Mouse (Mus musculus) spleen, adult 2 months (tissue): ENCODE data around the gene Tcf7l1. TPM values are rescaled to one million over a fixed set of nuclear protein-coding genes. Genes with fewer than 3 reads are reported as not detected.

Experiments used
- DNase-seq, 2 experiments: peaks; one replicate each; pipeline versions ENCODE4 v3.0.0 to v3.0.0-alpha.2; 2012 to 2021; ENCODE audit warnings: low spot score in 2 of 2, low read depth in 1 of 2
- H3K27ac ChIP-seq: fragments of 200-500 bp; 2 replicates; pipeline ENCODE4 v1.5.1; 2012; ENCODE audit warnings: low read length, inconsistent platforms; ENCODE audit not compliant: insufficient read depth
- H3K27me3 ChIP-seq: fragments of 200-500 bp; 2 replicates; pipeline ENCODE4 v1.6.1; 2012; ENCODE audit warnings: mild to moderate bottlenecking, moderate library complexity, low read length, inconsistent platforms; ENCODE audit not compliant: control insufficient read depth, insufficient read depth
- H3K36me3 ChIP-seq: fragments of 200-500 bp; 2 replicates; pipeline ENCODE4 v1.6.1; 2012; ENCODE audit warnings: mild to moderate bottlenecking, low read length, inconsistent platforms; ENCODE audit not compliant: control insufficient read depth, insufficient read depth
- H3K4me1 ChIP-seq: fragments of 200-500 bp; 2 replicates; pipeline ENCODE4 v1.6.1; 2011; ENCODE audit warnings: inconsistent platforms; ENCODE audit not compliant: control insufficient read depth, insufficient read depth, insufficient read length
- H3K4me3 ChIP-seq: fragments of 200-500 bp; 2 replicates; pipeline ENCODE4 v1.5.1; 2011; ENCODE audit warnings: mild to moderate bottlenecking, inconsistent platforms; ENCODE audit not compliant: insufficient read depth, insufficient read length; ENCODE audit errors: extremely low read depth
- CTCF ChIP-seq: fragments of 200-500 bp; IDR thresholded peaks from 2 replicates; pipeline ENCODE4 v1.5.1; 2011; ENCODE audit warnings: mild to moderate bottlenecking, inconsistent platforms; ENCODE audit not compliant: insufficient read depth, insufficient read length, insufficient replicate concordance; ENCODE audit errors: extremely low read depth
- POLR2A ChIP-seq: fragments of 200-500 bp; IDR thresholded peaks from 2 replicates; pipeline ENCODE4 v1.6.1; 2011; ENCODE audit warnings: low read depth, low read length, inconsistent platforms
- WGBS: fragments of 180-500 bp; shearing (Covaris S2); methylation state at CpG from one replicate; pipeline ENCODE4 v1.1.7; 2018; 5-methylcytosine and 5-hydroxymethylcytosine counted together
- polyA plus RNA-seq: library from polyadenylated mRNA; depleted of rRNA; stranded (reverse); fragments of >200 nt; gene quantifications from 2 replicates; pipeline ENCODE4 v1.2.3, GENCODE M21; 2012

Gene Tcf7l1
- polyA plus RNA-seq, 1 experiment = 10.5 TPM

DNA sequence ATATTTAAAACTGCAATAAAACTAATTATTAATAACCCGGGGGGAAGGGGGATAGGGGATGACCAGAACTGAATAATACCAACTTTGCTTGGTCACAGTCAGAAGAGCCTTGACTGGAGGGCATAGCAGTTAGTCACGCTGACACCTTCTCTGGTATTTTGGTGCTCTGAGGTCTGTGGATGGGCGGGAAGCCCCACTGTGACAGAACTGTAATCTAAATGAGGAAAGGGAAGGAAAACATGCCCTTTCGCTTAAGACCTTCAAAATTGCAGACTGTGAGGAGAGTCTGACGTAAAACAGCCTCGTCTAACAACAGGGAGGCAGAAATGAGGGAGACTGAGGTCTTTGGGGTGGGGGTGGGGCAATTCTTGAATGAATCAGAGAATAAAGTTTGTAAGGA is 96.6 kb downstream of the Tcf7l1 start:
- TF ChIP-seq POLR2A = no peak
- TF ChIP-seq CTCF = no peak
- Histone ChIP-seq H3K4me1 (no peaks in the 10 kb centered on the region), H3K27me3 (no peaks in the 10 kb centered on the region), H3K4me3 (no peak overlapping the region), H3K27ac (no peak overlapping the region), H3K36me3 (no peaks in the 10 kb centered on the region)
- 73% methylated on average over 6 of the region's 6 CpGs for WGBS
- DNase-seq = no peak

DNA sequence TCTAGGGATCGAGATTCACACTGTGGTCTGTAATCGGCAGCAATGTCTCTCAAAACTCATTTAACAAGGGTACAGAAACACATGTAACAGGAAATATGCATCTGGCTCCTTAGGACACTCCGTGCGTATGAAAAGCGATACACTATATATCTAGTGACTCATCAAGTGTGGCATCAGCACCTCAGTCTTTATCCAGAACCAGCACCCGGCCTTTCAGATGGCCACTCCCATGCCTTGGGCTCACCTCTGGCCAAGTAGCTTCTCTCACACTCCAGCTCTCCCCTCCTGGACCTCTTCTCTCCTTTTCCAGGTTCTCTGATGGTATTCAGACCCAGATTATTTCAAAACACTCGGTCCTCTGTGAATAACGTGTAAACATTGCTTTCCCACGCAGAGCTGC is 97.5 kb downstream of the Tcf7l1 start:
- no peaks in the 10 kb centered on the region for H3K27me3 ChIP-seq
- no peak overlapping the region for H3K4me3 ChIP-seq
- no peaks in the 10 kb centered on the region for H3K4me1 ChIP-seq
- H3K27ac ChIP-seq = no peak overlapping the region
- no peaks in the 10 kb centered on the region for H3K36me3 ChIP-seq
- 88% methylated on average over 9 of the region's 9 CpGs for WGBS
- DNase-seq = no peak
- TF ChIP-seq CTCF (no peak), POLR2A (no peak)

- no peaks in the 10 kb centered on the region for H3K27me3 ChIP-seq
- no peak for DNase-seq
- WGBS = 48% methylated on average over 10 of the region's 10 CpGs
- TF ChIP-seq CTCF (no peak), POLR2A (no peak)
- H3K27ac ChIP-seq = no peak overlapping the region
- no peak overlapping the region for H3K4me3 ChIP-seq
- no peaks in the 10 kb centered on the region for H3K36me3 ChIP-seq
- no peaks in the 10 kb centered on the region for H3K4me1 ChIP-seq
These were observed 98.5 kb downstream of the Tcf7l1 start for GRCm38 (mm10) chr6:72690595-72690994.

DNA sequence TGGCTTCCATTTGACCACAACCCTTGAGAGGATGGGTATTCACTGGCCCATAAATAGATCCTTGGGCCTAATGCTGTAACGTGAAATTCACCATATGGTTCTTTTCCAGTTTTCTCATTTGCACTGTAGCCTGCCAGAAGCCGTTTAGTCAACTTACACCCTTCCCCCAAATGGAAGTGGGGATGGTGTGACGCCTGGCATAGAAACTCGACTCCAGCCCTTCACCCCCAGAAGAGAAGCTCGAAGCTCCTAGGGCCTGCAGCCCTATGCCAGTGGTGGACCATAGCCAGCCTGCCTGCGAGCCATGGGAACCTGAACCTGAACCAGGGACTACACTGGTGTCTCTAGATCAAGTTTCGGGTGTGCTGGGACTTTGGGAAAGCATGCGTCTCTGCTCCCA is 99.1 kb downstream of the Tcf7l1 start:
- no peak overlapping the region for H3K27ac ChIP-seq
- 92% methylated on average over 8 of the region's 8 CpGs for WGBS
- no peak for DNase-seq
- no peaks in the 10 kb centered on the region for H3K27me3 ChIP-seq
- no peaks in the 10 kb centered on the region for H3K4me1 ChIP-seq
- no peaks in the 10 kb centered on the region for H3K36me3 ChIP-seq
- no peak overlapping the region for H3K4me3 ChIP-seq
- no peak for TF ChIP-seq POLR2A
- TF ChIP-seq CTCF = no peak

GRCm38 (mm10) chr6:72689046-72689445 is 100.0 kb downstream of the Tcf7l1 start:
- 39% methylated on average over 5 of the region's 5 CpGs for WGBS
- Histone ChIP-seq H3K4me3 (no peak overlapping the region), H3K27me3 (no peaks in the 10 kb centered on the region), H3K36me3 (no peaks in the 10 kb centered on the region), H3K4me1 (no peaks in the 10 kb centered on the region), H3K27ac (no peak overlapping the region)
- TF ChIP-seq POLR2A (no peak), CTCF (no peak)
- DNase-seq = no peak

- Histone ChIP-seq H3K27ac (no peak overlapping the region), H3K4me3 (no peak overlapping the region), H3K4me1 (no peaks in the 10 kb centered on the region), H3K36me3 (no peaks in the 10 kb centered on the region), H3K27me3 (no peaks in the 10 kb centered on the region)
- WGBS = 89% methylated on average over 9 of the region's 9 CpGs
- no peak for DNase-seq
- no peak for TF ChIP-seq CTCF
- TF ChIP-seq POLR2A = no peak
These were observed 103.9 kb downstream of the Tcf7l1 start for GRCm38 (mm10) chr6:72685165-72685564.

DNA sequence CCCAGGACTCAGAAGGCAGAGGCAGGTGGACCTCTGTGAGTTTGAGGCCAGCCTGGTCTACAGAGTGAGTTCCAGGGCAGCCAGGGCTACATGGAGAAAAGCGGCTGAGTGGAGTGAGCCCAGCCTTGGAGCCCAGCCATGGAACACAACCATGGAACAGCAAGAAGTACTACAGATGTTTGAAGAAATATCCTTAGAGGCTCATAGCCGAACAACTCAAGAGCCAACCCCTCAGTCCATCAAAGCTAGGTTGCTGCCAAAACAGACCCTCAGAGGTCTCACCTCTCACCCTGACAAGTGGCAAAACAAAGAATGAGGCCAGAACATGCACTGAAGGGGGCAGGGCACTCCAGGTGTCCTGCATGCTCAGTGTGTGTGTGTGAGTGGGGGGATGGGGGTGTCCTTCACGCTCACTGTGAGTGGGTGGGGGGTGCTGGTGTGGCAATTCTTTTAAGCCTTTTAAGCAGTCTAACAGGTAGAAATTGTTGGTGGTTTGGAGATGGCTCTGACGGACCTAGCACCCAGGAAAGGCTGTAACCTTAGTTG is 104.7 kb downstream of the Tcf7l1 start:
- H3K36me3 ChIP-seq = no peaks in the 10 kb centered on the region
- H3K4me1 ChIP-seq = no peaks in the 10 kb centered on the region
- 86% methylated on average over 4 of the region's 4 CpGs for WGBS
- TF ChIP-seq CTCF = no peak
- no peak for TF ChIP-seq POLR2A
- no peak overlapping the region for H3K27ac ChIP-seq
- no peak overlapping the region for H3K4me3 ChIP-seq
- H3K27me3 ChIP-seq = no peaks in the 10 kb centered on the region
- no peak for DNase-seq
